Mouse (Mus musculus): ENCODE results near the gene Fam50a.

The Fam50a gene
- long read RNA-seq, experiment 1, transcript Fam50a-201 (13 exons, 1,383 nt) = major isoform, 46 of 59 reads
- long read RNA-seq, experiment 1, partial matches to known transcripts = 5 of 59 reads
- long read RNA-seq, experiment 1, other reads (novel, unspliced or antisense) = 8 of 59 reads
- long read RNA-seq, experiment 2, transcript Fam50a-201 (13 exons, 1,383 nt) = major isoform, 53 of 79 reads
- long read RNA-seq, experiment 2, partial matches to known transcripts = 20 of 79 reads
- long read RNA-seq, experiment 2, other reads (novel, unspliced or antisense) = 6 of 79 reads

- intact Hi-C loops (cut with DNase I) = loop anchor here (5.0 kb wide), 1 partner anchor 54 kb away; no protein-coding TSS in a partner anchor
These were observed at the start of gene Fam50a for GRCm38 (mm10) chrX:74312540-74313464. Gene Fam50a (plus strand): TSS chrX:74313033.

- intact Hi-C loops (cut with DNase I) = no loop called here
These were observed 43.1 kb upstream of the Fam50a start for GRCm38 (mm10) chrX:74269736-74270061.

DNA sequence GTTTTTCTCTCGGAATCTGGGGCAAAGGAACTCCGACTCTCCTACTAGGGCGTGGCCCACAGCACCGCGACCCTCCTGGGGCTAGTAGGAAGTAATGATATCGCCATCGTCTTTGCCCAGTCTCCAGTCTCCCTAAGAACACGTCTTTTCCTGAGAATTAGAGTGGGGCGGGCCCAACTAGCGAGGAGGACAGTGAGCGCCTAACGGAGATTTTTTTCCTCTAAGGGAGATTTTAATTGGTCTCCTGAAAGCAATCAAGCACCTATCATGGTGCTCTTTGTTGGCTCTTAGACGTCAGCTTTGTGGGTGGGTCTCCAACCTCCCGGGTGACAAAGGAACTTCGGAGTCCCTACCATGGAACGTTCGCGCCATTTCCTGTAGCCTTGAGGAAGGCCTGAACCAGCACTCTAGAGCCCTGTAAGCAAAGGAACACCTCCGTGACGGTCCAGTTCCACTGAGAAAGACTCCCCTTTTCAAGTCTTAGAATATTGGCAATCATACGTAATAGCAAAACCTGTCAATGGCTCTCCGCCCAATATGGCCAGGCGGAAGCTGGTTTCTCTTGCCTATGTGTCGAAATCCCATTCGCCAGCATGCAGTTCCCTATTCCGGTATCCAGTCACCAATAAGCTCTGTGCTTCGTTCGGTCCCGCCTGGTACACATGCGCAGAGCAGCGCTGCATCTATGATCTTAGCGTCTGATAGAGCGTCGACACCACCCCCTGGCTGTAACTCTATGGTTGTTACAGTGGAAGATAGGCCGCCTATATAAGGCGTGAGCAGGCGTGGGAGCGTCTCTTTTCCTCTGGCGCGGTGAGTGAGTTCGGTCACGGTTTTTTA, 42.6 kb upstream of the Fam50a start, which contains the start of gene Rpl10:
Rpl10 (plus strand) TSS at position 751 of the 840 bp plus-strand sequence.
- intact Hi-C loops (cut with DNase I) = no loop called here

DNA sequence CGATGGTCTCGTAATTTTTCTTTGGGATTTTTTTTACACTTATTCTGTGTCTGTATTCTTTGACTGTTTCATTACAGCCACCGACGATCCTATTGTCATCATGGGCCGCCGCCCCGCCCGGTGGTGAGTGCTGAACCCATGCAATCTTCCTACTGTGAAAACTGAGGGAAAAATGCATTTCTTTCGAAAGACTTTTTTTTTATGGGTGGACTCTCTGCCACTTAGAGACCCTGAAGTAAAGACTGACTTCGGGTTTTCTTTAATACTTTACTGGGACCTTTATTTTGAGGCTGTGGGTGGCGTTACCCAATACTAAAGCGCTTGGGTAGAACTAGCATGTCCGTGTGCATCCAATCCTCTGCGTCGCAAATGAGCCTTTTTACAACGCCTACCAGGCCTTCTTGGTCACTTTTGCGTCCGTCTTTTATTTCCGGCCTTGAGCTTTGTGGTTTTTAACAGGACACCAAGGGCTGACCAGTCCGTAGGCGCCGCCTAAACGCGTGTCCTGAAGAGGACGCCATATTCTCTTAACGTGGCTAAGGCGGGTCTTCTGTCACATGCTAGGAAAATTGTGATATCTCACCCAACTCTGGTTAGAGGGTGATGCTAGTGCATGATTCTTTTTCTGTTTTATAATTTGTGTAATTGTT, 41.8 kb upstream of the Fam50a start:
- intact Hi-C loops (cut with DNase I) = no loop called here

DNA sequence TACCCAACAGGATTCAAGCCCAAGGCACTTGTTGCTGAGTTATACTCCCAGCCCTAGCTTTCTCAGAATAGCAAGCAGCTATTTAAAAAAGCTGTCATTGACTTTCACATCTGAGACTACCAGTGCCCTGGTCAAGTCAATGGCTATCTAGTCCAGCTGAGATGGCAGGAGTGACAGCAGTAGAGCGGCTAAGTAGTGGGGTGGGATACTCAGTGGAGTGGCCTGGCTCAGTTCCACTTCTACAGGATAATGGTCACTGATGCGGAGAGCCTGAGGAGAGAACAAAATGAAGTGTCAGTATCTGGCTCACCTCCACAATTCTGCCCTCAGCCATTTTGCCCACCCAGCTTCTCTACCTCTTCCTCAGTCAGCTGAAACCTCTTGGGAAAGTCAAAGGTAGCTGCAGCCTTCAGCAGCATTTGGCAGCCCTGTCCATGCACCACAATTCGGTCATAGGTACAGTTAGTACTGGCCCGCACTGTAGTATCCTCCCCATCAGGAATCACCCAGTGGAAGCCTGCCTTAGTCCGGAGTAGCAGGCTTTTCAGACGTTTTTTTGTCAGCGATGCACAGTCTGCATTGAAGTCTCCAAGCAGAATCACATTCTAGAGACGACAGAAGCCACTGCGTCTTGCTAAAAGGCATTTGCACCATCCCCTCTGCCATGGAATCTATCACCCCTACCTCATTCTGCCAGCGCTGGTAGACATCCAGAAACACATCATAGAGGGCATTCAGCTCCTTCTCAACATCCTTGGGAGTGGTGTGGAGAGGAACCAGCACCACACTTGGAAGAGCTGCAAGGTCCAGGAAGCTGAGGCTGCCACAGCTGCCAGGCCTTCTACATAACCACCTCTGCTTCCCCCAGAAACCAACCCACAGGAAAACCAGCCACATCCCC, 39.2 kb upstream of the Fam50a start:
- intact Hi-C loops (cut with DNase I) = no loop called here

GRCm38 (mm10) chrX:74277916-74278315, 34.9 kb upstream of the Fam50a start:
- intact Hi-C loops (cut with DNase I) = no loop called here

DNA sequence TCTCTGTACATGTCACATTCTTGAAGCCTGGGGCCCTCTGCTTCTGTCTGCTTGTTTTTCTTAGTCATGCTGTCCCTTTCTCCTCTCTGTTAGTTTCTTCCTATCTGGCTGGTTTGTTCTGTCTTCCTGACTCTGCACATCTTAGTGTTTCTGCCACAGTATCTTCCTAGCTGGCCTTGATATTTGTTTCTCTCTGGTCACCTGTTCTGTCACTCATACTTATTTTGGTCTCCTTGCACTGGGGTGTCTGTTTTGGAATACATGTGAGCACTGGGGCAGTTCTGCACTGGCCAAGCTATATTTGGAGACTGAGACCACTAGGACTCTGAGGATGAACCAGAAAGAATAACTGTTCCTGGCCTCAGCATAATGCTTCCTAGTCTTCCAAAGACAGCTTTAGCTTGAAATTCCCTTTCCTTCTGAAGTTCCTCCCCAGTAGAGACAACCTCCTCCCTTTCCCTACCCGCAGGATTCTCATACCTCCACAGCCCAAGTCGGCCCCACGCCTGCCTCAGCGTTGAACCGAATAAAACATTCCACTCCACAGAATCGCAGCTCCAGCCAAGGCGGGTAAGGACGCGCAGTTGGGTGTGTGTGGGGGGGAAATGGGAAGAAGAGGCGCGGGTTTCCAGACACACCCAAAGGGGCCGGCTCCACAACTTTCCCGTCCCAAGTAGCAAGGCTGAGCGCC, 31.6 kb upstream of the Fam50a start:
- intact Hi-C loops (cut with DNase I) = no loop called here

DNA sequence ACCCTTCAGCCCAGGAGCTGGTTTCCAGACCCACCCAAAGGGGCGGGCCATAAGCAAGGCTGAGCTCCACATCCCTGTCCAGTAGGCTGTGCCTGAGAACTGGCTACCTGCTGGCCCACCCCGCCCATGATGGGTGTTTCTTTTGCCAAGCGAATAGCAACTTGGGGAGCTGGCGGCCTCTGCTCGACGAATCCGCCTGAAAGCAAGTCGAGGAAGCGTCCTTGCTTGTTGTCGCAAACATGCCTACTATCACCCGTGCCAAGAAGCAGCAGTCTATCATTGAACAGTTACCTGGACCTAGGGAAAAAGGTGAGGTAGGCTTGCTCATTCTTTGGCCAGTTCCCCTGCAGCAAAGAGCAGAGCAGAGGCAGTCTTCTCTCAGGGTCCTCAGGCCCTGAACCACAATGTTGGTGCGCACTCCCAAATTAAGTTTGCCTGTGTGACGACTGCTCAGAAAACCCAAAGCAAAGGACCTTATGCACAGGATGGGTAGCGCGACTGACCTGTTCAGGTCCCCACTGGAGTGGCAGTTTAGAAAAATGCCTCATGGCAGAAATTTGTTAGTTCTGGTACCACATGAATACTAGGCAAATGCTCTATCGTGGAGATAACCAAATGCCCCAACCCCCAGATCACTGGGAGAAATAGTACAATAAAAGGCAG, 31.0 kb upstream of the Fam50a start, which contains the start of the genes Taz and Dnase1l1:
Taz (plus strand) TSS at position 181 of the 663 bp plus-strand sequence.
Dnase1l1 (minus strand) TSS at position 606 of the 663 bp plus-strand sequence.
- intact Hi-C loops (cut with DNase I) = no loop called here

- intact Hi-C loops (cut with DNase I) = no loop called here
These were observed 30.3 kb upstream of the Fam50a start for GRCm38 (mm10) chrX:74282395-74283091.

GRCm38 (mm10) chrX:74283092-74283437, 29.8 kb upstream of the Fam50a start:
- intact Hi-C loops (cut with DNase I) = no loop called here

- intact Hi-C loops (cut with DNase I) = no loop called here
These were observed 19.4 kb upstream of the Fam50a start for GRCm38 (mm10) chrX:74293431-74293830.

GRCm38 (mm10) chrX:74296538-74297448, 16.0 kb upstream of the Fam50a start, which contains the start of gene Atp6ap1:
Gene Atp6ap1 (plus strand): TSS chrX:74297097.
- intact Hi-C loops (cut with DNase I) = no loop called here

GRCm38 (mm10) chrX:74298348-74298747, 14.5 kb upstream of the Fam50a start:
- intact Hi-C loops (cut with DNase I) = no loop called here

DNA sequence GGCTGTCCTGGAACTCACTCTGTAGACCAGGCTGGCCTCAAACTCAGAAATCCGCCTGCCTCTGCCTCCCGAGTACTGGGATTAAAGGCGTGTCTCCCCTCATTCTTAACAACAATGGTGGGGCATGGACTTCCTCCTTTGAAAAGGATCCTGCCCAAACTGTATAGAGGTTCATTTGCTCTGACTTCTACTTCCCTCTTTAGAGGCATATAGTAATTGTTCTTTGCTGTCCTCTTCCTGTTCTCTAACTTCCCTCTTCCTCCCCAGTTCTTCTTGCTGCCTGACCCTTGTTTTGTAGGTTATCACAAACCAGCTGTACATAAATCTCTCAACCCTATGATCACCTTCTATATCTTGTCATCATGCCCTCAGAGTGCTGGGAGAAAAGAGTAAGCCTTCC, 13.1 kb upstream of the Fam50a start:
- intact Hi-C loops (cut with DNase I) = no loop called here

DNA sequence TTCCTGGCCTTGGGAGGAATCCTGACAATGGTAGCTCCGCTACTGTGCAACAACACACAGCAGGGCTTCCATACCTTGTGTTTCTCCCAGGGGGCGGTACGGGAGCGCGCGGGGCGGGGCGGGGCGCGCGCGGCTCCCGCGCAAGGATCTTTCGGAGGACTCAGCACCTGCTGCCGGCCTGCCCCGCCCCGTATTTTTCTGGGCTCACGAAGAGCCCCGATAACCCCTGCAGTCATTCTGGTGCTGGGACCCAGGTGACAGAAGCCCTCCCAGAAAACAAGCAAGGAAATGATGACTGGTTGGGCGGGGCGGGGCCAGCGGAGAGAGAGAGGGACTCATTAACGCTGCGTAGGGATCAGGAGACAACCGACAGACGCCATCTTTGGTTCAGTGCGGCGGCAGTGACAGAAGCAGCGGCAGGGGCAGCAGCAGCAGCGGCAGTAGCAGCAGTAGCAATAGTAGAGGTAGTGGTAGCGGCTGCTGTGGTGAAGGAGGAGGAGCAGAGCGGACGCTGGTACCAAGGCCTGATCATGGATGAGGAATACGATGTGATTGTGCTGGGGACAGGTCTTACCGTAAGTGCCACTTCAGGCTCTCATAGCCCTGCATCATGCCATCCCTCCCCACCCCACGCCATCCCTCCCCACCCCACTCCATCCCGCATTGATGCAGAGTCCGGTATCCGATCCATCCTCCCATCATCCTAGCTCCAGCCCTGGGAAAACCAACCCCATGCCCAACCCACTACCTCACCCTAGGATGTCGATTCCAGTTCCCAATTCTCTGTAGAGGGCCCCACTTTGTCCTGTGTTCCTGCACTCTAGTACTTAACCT, 7.7 kb upstream of the Fam50a start, which contains the start of gene Gdi1:
Gdi1 (plus strand) TSS at position 132 of the 834 bp plus-strand sequence.
- intact Hi-C loops (cut with DNase I) = loop anchor here (5.0 kb wide), 1 partner anchor 58 kb away; the partner anchor contains the start of gene Flna

DNA sequence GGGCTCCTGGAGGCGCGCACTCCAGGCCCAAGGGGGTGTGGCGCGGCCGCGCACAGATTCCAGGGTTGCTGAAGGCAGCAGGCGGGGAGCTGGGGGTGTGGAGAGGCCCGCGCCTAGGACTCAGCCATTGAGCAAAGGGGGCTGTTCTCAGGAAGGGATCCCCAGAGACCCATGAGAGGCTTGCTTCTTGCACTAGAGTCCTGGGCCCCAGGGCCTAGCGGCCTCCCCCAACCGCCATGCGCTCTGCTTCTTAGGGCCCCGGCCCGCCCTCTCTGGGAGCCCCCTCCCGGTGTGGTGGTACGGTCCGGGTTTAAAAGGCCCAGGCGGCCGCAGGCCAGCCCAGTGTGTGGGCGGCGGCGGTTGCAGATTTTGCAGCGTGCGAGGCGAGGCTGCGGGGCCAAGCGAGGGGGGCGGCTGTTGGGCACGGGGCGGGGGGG, 15.9 kb downstream of the Fam50a start, which contains the start of gene Plxna3:
Plxna3 (plus strand) TSS at position 342 of the 437 bp plus-strand sequence.
- intact Hi-C loops (cut with DNase I) = no loop called here

Data from adrenal gland (tissue).